Mouse (Mus musculus): ENCODE data around the gene Pla2g3. TPM values are rescaled to one million over a fixed set of nuclear protein-coding genes. Genes with fewer than 3 reads are reported as not detected.

Gene Pla2g3
- polyA plus RNA-seq, 1 experiment = 0.28 TPM

- no peak overlapping the region for H3K27ac ChIP-seq (ENCODE audit: insufficient read depth, low read length)
- H3K9ac ChIP-seq (ENCODE audit: low read depth, poor library complexity, severe bottlenecking) = no peak overlapping the region
- no peaks in the 10 kb centered on the region for H3K36me3 ChIP-seq (ENCODE audit: control insufficient read depth, insufficient read depth, low read length, poor library complexity, severe bottlenecking)
- H3K27me3 ChIP-seq (ENCODE audit: control insufficient read depth, insufficient read depth, low read length, poor library complexity, severe bottlenecking) = no peaks in the 10 kb centered on the region
- H3K9me3 ChIP-seq (replicated peaks; ENCODE audit: control insufficient read depth, insufficient read depth, low read length, poor library complexity, severe bottlenecking) = no peaks in the 10 kb centered on the region
- no peaks in the 10 kb centered on the region for H3K4me1 ChIP-seq (ENCODE audit: control insufficient read depth, insufficient read depth, low read length)
- H3K4me3 ChIP-seq (ENCODE audit: low read depth, low read length) = no peak overlapping the region
- TF ChIP-seq EP300 (IDR thresholded peaks at IDR 0.05; ENCODE audit: insufficient read depth, low read depth, low read length) = peak; percentile 23; the same call in 1 of the 2 replicates
- no peak for TF ChIP-seq POLR2A (IDR thresholded peaks at IDR 0.05; ENCODE audit: insufficient read depth, low read length)
Observed at GRCm38 (mm10) chr11:3496756-3497155, 8.7 kb downstream of the Pla2g3 start.

- no peak overlapping the region for H3K27ac ChIP-seq (ENCODE audit: insufficient read depth, low read length)
- no peaks in the 10 kb centered on the region for H3K27me3 ChIP-seq (ENCODE audit: control insufficient read depth, insufficient read depth, low read length, poor library complexity, severe bottlenecking)
- H3K4me1 ChIP-seq (ENCODE audit: control insufficient read depth, insufficient read depth, low read length) = no peaks in the 10 kb centered on the region
- no peak overlapping the region for H3K4me3 ChIP-seq (ENCODE audit: low read depth, low read length)
- H3K9ac ChIP-seq (ENCODE audit: low read depth, poor library complexity, severe bottlenecking) = no peak overlapping the region
- TF ChIP-seq EP300 (IDR thresholded peaks at IDR 0.05; ENCODE audit: insufficient read depth, low read depth, low read length) (no peak), POLR2A (IDR thresholded peaks at IDR 0.05; ENCODE audit: insufficient read depth, low read length) (no peak), CTCF (IDR thresholded peaks at IDR 0.05; ENCODE audit: low read depth, low read length) (no peak)
- H3K36me3 ChIP-seq (ENCODE audit: control insufficient read depth, insufficient read depth, low read length, poor library complexity, severe bottlenecking) = no peaks in the 10 kb centered on the region
- H3K9me3 ChIP-seq (replicated peaks; ENCODE audit: control insufficient read depth, insufficient read depth, low read length, poor library complexity, severe bottlenecking) = no peaks in the 10 kb centered on the region
Observed at GRCm38 (mm10) chr11:3497296-3497695, 9.2 kb downstream of the Pla2g3 start.

- H3K4me3 ChIP-seq (ENCODE audit: low read depth, low read length) = peak overlapping the region; percentile 18
- H3K4me1 ChIP-seq (ENCODE audit: control insufficient read depth, insufficient read depth, low read length) = no peaks in the 10 kb centered on the region
- no peaks in the 10 kb centered on the region for H3K27me3 ChIP-seq (ENCODE audit: control insufficient read depth, insufficient read depth, low read length, poor library complexity, severe bottlenecking)
- no peak for TF ChIP-seq EP300 (IDR thresholded peaks at IDR 0.05; ENCODE audit: insufficient read depth, low read depth, low read length)
- no peak for TF ChIP-seq POLR2A (IDR thresholded peaks at IDR 0.05; ENCODE audit: insufficient read depth, low read length)
- no peak for TF ChIP-seq CTCF (IDR thresholded peaks at IDR 0.05; ENCODE audit: low read depth, low read length)
- H3K36me3 ChIP-seq (ENCODE audit: control insufficient read depth, insufficient read depth, low read length, poor library complexity, severe bottlenecking) = no peaks in the 10 kb centered on the region
- H3K27ac ChIP-seq (ENCODE audit: insufficient read depth, low read length) = no peak overlapping the region
- H3K9ac ChIP-seq (ENCODE audit: low read depth, poor library complexity, severe bottlenecking) = peak overlapping the region; percentile 6; the same call in 1 of the 2 replicates
- H3K9me3 ChIP-seq (replicated peaks; ENCODE audit: control insufficient read depth, insufficient read depth, low read length, poor library complexity, severe bottlenecking) = no peaks in the 10 kb centered on the region
Observed at GRCm38 (mm10) chr11:3502057-3502456, 14.0 kb downstream of the Pla2g3 start.

- no peaks in the 10 kb centered on the region for H3K9me3 ChIP-seq (replicated peaks; ENCODE audit: control insufficient read depth, insufficient read depth, low read length, poor library complexity, severe bottlenecking)
- no peaks in the 10 kb centered on the region for H3K36me3 ChIP-seq (ENCODE audit: control insufficient read depth, insufficient read depth, low read length, poor library complexity, severe bottlenecking)
- no peaks in the 10 kb centered on the region for H3K4me1 ChIP-seq (ENCODE audit: control insufficient read depth, insufficient read depth, low read length)
- H3K4me3 ChIP-seq (ENCODE audit: low read depth, low read length) = peak overlapping the region; percentile 18
- TF ChIP-seq CTCF (IDR thresholded peaks at IDR 0.05; ENCODE audit: low read depth, low read length) = no peak
- TF ChIP-seq POLR2A (IDR thresholded peaks at IDR 0.05; ENCODE audit: insufficient read depth, low read length) = no peak
- TF ChIP-seq EP300 (IDR thresholded peaks at IDR 0.05; ENCODE audit: insufficient read depth, low read depth, low read length) = no peak
- H3K27me3 ChIP-seq (ENCODE audit: control insufficient read depth, insufficient read depth, low read length, poor library complexity, severe bottlenecking) = no peaks in the 10 kb centered on the region
- H3K9ac ChIP-seq (ENCODE audit: low read depth, poor library complexity, severe bottlenecking) = peak overlapping the region; percentile 6; the same call in 1 of the 2 replicates
- no peak overlapping the region for H3K27ac ChIP-seq (ENCODE audit: insufficient read depth, low read length)
Observed at GRCm38 (mm10) chr11:3502459-3503072, 14.5 kb downstream of the Pla2g3 start.

GRCm38 (mm10) chr11:3503755-3504693, 15.9 kb downstream of the Pla2g3 start:
- TF ChIP-seq EP300 (IDR thresholded peaks at IDR 0.05; ENCODE audit: insufficient read depth, low read depth, low read length) = no peak
- no peak for TF ChIP-seq CTCF (IDR thresholded peaks at IDR 0.05; ENCODE audit: low read depth, low read length)
- TF ChIP-seq POLR2A (IDR thresholded peaks at IDR 0.05; ENCODE audit: insufficient read depth, low read length) = no peak
- no peak overlapping the region for H3K4me3 ChIP-seq (ENCODE audit: low read depth, low read length)
- H3K9ac ChIP-seq (ENCODE audit: low read depth, poor library complexity, severe bottlenecking) = no peak overlapping the region
- H3K27ac ChIP-seq (ENCODE audit: insufficient read depth, low read length) = no peak overlapping the region
- H3K27me3 ChIP-seq (ENCODE audit: control insufficient read depth, insufficient read depth, low read length, poor library complexity, severe bottlenecking) = no peaks in the 10 kb centered on the region
- H3K36me3 ChIP-seq (ENCODE audit: control insufficient read depth, insufficient read depth, low read length, poor library complexity, severe bottlenecking) = no peaks in the 10 kb centered on the region
- H3K4me1 ChIP-seq (ENCODE audit: control insufficient read depth, insufficient read depth, low read length) = no peaks in the 10 kb centered on the region
- H3K9me3 ChIP-seq (replicated peaks; ENCODE audit: control insufficient read depth, insufficient read depth, low read length, poor library complexity, severe bottlenecking) = no peaks in the 10 kb centered on the region

- Histone ChIP-seq H3K27me3 (ENCODE audit: control insufficient read depth, insufficient read depth, low read length, poor library complexity, severe bottlenecking) (no peaks in the 10 kb centered on the region), H3K4me1 (ENCODE audit: control insufficient read depth, insufficient read depth, low read length) (no peaks in the 10 kb centered on the region), H3K4me3 (ENCODE audit: low read depth, low read length) (no peak overlapping the region), H3K27ac (ENCODE audit: insufficient read depth, low read length) (no peak overlapping the region), H3K9me3 (replicated peaks; ENCODE audit: control insufficient read depth, insufficient read depth, low read length, poor library complexity, severe bottlenecking) (no peaks in the 10 kb centered on the region), H3K9ac (ENCODE audit: low read depth, poor library complexity, severe bottlenecking) (no peak overlapping the region), H3K36me3 (ENCODE audit: control insufficient read depth, insufficient read depth, low read length, poor library complexity, severe bottlenecking) (no peaks in the 10 kb centered on the region)
- TF ChIP-seq CTCF (IDR thresholded peaks at IDR 0.05; ENCODE audit: low read depth, low read length) (no peak), POLR2A (IDR thresholded peaks at IDR 0.05; ENCODE audit: insufficient read depth, low read length) (no peak), EP300 (IDR thresholded peaks at IDR 0.05; ENCODE audit: insufficient read depth, low read depth, low read length) (no peak)
Observed at GRCm38 (mm10) chr11:3508226-3508625, 20.1 kb downstream of the Pla2g3 start.
